Mouse (Mus musculus) megakaryocyte-erythroid progenitor cell, adult 5-6 weeks (primary cell): ENCODE data around the gene Ssc4d. TPM values are rescaled to one million over a fixed set of nuclear protein-coding genes. Genes with fewer than 3 reads are reported as not detected.

ENCODE experiments used
- ATAC-seq: replicated peaks from 2 replicates; pipeline ENCODE4 v1.8.0; 2016; ENCODE audit warnings: mild to moderate bottlenecking, inconsistent platforms; ENCODE audit not compliant: severe bottlenecking, poor library complexity, low FRiP score, low TSS enrichment
- total RNA-seq, 2 experiments: library from RNA; stranded (forward) in 1 of 2; stranded (reverse) in 1 of 2; fragments of 200-1000, 215-1000 nt in 1 of 2; fragments of >200 nt in 1 of 2; fragmentation: Nextera tagmentation in 1 of 2; gene quantifications; 2 replicates each; pipeline ENCODE4 v1.2.3; 2014 to 2017

Ssc4d gene
- total RNA-seq, 2 experiments from 2014 or later, result 1.7 TPM; not detected in 1

DNA sequence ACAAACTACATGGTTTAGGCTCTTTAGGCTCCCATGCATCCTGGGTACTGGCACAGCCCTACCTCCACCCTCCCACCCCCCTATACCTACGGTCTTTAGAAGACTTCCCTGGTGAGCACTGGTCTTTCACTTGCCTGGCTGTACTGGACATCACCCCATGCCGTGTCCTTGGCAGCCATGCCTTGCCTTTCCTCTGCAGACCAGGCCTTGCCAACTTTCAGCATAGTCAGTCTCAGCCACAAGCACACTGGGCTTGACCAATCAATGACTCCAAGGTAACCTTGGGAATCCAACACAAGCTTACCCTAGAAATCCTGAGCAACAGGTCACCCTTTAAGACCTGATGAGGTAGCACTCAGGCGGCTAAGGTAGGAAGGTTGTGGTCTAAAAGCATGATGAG is 57.7 kb downstream of the Ssc4d start:
- no peak for ATAC-seq

DNA sequence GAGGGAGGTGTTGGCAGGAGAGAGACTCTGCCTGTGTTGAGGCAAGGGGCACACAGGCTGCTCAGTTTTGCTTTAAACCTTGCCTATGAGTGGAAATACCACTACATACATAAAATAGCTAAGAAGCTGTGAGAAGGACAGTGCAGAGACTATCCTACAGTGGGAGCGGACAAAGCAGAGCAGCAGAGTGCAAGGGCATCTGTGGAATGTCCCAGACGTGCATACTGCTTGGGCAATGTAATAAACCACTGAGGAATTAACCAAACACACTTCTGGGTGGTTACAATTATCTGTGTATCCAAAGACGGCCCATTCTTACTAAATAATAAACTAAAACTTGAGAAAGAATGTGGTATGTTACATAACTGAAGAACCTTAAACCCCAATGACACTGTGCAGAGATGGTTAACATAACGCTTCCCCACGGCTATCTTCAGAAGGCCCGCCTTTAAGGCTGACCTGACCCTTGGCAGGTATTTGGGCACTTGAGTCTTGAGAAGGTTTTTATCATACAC is 58.2 kb downstream of the Ssc4d start:
- no peak for ATAC-seq

DNA sequence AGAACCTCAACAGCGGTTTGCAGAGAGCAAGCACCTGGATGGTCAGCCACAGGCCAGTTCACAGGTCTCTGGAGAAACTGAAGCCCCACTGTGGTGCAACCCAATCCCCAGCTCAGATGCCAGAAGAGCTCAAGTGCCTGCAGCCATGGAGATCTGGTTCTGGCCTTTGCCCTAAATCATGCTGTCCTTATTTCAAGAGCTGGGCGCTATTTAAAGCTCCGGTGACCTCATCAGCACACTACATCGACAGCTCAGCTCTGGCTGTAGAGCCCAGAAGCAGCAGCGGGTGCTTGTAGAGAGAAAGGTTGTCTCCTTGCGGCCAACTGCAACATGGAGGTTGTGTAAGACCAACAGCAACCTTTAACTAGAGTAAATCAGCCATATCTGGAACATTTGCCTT is 60.2 kb downstream of the Ssc4d start:
- no peak for ATAC-seq

DNA sequence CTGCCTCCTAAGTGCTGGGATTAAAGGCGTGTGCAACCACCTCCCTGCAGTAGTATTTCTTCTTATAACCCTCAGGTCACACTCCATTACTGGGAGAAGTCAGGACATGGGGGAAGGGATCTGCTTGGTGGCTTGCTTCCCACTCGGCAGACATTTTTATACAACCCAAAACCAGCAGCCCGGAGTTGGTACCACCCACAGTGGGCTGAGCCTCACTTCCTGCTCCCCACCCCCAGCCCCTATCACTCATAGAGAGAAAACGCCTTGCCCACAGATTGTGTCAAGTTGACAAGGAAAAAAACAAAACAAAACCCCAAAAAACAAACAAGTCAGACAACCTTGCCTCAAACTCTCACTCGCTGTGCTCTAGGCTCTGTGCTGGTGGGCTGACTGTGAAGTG is 61.1 kb downstream of the Ssc4d start:
- ATAC-seq, result no peak

DNA sequence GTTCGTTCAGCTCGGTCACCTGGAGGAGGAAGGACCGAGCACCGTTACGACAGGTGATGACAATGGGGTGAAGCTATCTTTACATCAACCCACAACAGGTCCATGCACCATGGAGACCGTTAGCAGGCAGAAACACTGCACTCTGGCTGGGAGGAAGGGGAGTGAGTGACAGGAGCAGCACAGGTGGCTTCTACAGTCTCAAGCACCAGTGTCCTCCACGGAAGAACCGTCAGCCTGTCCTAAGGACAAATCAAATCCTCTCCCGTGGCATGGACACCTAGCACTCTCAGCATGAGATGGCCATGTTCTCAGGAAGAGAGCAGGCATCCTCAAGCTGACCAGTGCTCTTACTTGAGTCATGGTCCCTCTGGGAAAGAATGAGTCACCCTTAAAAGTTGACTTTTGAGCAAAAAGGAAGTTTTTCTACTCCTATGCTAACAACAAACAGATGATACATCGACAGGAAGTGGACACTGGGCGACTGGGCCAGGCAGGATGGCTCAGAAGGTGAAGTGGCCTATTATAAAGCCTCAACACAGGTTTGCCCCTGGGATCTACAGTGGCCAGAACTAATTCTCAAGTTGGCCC is 62.6 kb downstream of the Ssc4d start:
- ATAC-seq, result no peak

- no peak for ATAC-seq
Measured at GRCm38 (mm10) chr5:135910813-135911212, 63.5 kb downstream of the Ssc4d start.

Other genes with a start within 250 kb of the Ssc4d start
- gene Tmem120a, start 230.1 kb downstream of the Ssc4d start, total RNA-seq (2014; fragmentation: Nextera tagmentation), result 11.2 and 14.3 TPM in 2 replicates
- 12.1 and 15.7 TPM in 2 replicates for gene Tmem120a, start 230.1 kb downstream of the Ssc4d start, total RNA-seq (2017)
- gene Styxl1, start 196.1 kb downstream of the Ssc4d start, total RNA-seq (2014; fragmentation: Nextera tagmentation), result 3.0 TPM in 1 of 2 replicates, not detected in the other
- not detected in 2 replicates for gene Styxl1, start 196.1 kb downstream of the Ssc4d start, total RNA-seq (2017)
- 441 and 446 TPM in 2 replicates for gene Mdh2, start 196.1 kb downstream of the Ssc4d start, total RNA-seq (2014; fragmentation: Nextera tagmentation)
- 207 and 288 TPM in 2 replicates for gene Mdh2, start 196.1 kb downstream of the Ssc4d start, total RNA-seq (2017)
- gene Srrm3, start 167.6 kb downstream of the Ssc4d start, total RNA-seq (2014; fragmentation: Nextera tagmentation), result not detected in 2 replicates
- not detected in 2 replicates for gene Srrm3, start 167.6 kb downstream of the Ssc4d start, total RNA-seq (2017)
- not detected in 2 replicates for gene Hspb1, start 86.6 kb downstream of the Ssc4d start, total RNA-seq (2014; fragmentation: Nextera tagmentation)
- not detected in 2 replicates for gene Hspb1, start 86.6 kb downstream of the Ssc4d start, total RNA-seq (2017)
- 125 and 138 TPM in 2 replicates for gene Ywhag, start 39.9 kb downstream of the Ssc4d start, total RNA-seq (2014; fragmentation: Nextera tagmentation)
- gene Ywhag, start 39.9 kb downstream of the Ssc4d start, total RNA-seq (2017), result 88.3 and 92.5 TPM in 2 replicates
- not detected in 2 replicates for gene Zp3, start 5.6 kb upstream of the Ssc4d start, total RNA-seq (2014; fragmentation: Nextera tagmentation)
- not detected in 2 replicates for gene Zp3, start 5.6 kb upstream of the Ssc4d start, total RNA-seq (2017)
- 5.6 and 22.1 TPM in 2 replicates for gene Dtx2, start 20.3 kb upstream of the Ssc4d start, total RNA-seq (2014; fragmentation: Nextera tagmentation)
- 2.3 and 4.2 TPM in 2 replicates for gene Dtx2, start 20.3 kb upstream of the Ssc4d start, total RNA-seq (2017)
- gene Upk3b, start 64.0 kb upstream of the Ssc4d start, total RNA-seq (2014; fragmentation: Nextera tagmentation), result not detected in 2 replicates
- gene Upk3b, start 64.0 kb upstream of the Ssc4d start, total RNA-seq (2017), result not detected in 2 replicates
- not detected in 2 replicates for gene Upk3bl, start 80.0 kb upstream of the Ssc4d start, total RNA-seq (2014; fragmentation: Nextera tagmentation)
- gene Upk3bl, start 80.0 kb upstream of the Ssc4d start, total RNA-seq (2017), result not detected in 2 replicates
- 3.9 and 5.2 TPM in 2 replicates for gene Rasa4, start 109.4 kb upstream of the Ssc4d start, total RNA-seq (2014; fragmentation: Nextera tagmentation)
- 1.7 and 2.1 TPM in 2 replicates for gene Rasa4, start 109.4 kb upstream of the Ssc4d start, total RNA-seq (2017)
- 227 and 248 TPM in 2 replicates for gene Polr2j, start 142.1 kb upstream of the Ssc4d start, total RNA-seq (2014; fragmentation: Nextera tagmentation)
- gene Polr2j, start 142.1 kb upstream of the Ssc4d start, total RNA-seq (2017), result 163 and 177 TPM in 2 replicates
- gene Lrwd1, start 161.5 kb upstream of the Ssc4d start, total RNA-seq (2014; fragmentation: Nextera tagmentation), result 64.7 and 67.4 TPM in 2 replicates
- gene Lrwd1, start 161.5 kb upstream of the Ssc4d start, total RNA-seq (2017), result 47.7 and 49.6 TPM in 2 replicates
- gene Alkbh4, start 161.6 kb upstream of the Ssc4d start, total RNA-seq (2014; fragmentation: Nextera tagmentation), result 12.1 and 19.2 TPM in 2 replicates
- 8.1 and 8.5 TPM in 2 replicates for gene Alkbh4, start 161.6 kb upstream of the Ssc4d start, total RNA-seq (2017)
- 14.5 and 20.3 TPM in 2 replicates for gene Orai2, start 196.2 kb upstream of the Ssc4d start, total RNA-seq (2014; fragmentation: Nextera tagmentation)
- gene Orai2, start 196.2 kb upstream of the Ssc4d start, total RNA-seq (2017), result 10.1 and 23.9 TPM in 2 replicates
- 24.2 and 32.6 TPM in 2 replicates for gene Prkrip1, start 224.4 kb upstream of the Ssc4d start, total RNA-seq (2014; fragmentation: Nextera tagmentation)
- gene Prkrip1, start 224.4 kb upstream of the Ssc4d start, total RNA-seq (2017), result 67.4 and 131 TPM in 2 replicates